Mouse (Mus musculus): ENCODE results near the gene Hsp90ab1. TPM values are rescaled to one million over a fixed set of nuclear protein-coding genes. Genes with fewer than 3 reads are reported as not detected.

Gene Hsp90ab1
- polyA plus RNA-seq, 1 experiment, result 1,562 TPM

DNA sequence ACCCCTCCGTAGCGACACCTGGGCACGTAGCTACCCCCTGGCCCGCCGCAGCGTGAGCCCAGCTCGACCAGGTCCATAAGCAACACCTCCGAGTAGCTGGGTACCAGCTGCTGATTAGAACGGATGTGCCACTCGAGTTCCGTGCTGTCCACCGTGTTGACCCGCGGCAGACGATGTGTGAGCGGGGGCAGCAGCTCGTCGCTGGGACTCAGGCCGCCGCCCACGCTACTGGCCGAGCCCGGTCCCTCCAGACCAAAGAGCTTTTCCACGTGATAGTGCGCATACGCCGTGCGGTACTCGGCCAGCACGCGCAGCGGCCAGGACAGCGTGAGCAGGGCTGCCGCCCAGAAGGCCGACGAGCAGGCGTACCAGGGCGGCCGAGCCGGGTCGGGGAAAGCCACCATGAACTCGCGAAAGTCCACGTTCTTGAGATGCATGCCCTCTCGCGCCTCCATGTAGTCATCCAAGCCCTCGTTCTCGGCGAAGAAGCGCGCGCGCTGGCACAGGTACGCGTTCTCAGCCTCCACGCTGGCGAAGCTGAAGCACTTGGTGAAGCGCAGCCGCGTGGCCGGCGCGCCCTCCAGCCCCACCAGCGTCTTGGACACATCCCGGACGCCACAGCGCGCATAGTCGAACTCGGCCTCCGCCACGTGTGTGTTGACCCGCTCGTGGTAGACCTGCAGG, 27.7 kb downstream of the Hsp90ab1 start:
- H3K27ac ChIP-seq (ENCODE audit: insufficient read depth, low read length), result no peak overlapping the region
- TF ChIP-seq POLR2A (IDR thresholded peaks at IDR 0.05; ENCODE audit: low read depth, low read length) (no peak), CTCF (IDR thresholded peaks at IDR 0.05; ENCODE audit: borderline replicate concordance, insufficient read depth, low read length) (no peak)

DNA sequence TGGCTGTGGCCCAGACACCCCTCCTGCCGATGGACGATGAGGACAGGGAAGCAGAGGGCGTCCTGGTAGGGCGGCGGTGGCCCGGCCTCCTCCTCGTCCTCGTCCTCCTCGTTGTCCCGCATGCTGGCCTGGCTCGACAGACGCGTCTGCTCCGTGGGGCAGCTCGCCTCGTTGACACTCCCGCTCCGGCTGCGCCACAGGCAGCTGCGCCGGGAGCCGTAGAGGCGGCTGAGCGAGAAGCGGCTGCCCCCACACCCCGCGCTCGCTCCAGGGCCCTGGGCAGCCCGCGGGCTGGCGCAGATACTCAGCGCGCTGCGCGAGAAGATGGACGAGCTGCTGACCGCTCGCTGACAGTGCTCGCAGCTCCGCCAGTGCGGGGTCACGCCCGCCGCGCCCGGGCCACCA, 28.2 kb downstream of the Hsp90ab1 start:
- Histone ChIP-seq H3K27ac (ENCODE audit: insufficient read depth, low read length) (no peak overlapping the region), H3K4me3 (ENCODE audit: insufficient read depth, low read length) (no peak overlapping the region)
- no peak for TF ChIP-seq CTCF (IDR thresholded peaks at IDR 0.05; ENCODE audit: borderline replicate concordance, insufficient read depth, low read length)
- no peak for TF ChIP-seq POLR2A (IDR thresholded peaks at IDR 0.05; ENCODE audit: low read depth, low read length)

More for the DNA sequence above, 27.7 kb downstream of the Hsp90ab1 start:
- H3K4me1 ChIP-seq (ENCODE audit: control insufficient read depth, insufficient read depth, low read length), result no peaks in the 10 kb centered on the region
- no peak overlapping the region for H3K4me3 ChIP-seq (ENCODE audit: insufficient read depth, low read length)

DNA sequence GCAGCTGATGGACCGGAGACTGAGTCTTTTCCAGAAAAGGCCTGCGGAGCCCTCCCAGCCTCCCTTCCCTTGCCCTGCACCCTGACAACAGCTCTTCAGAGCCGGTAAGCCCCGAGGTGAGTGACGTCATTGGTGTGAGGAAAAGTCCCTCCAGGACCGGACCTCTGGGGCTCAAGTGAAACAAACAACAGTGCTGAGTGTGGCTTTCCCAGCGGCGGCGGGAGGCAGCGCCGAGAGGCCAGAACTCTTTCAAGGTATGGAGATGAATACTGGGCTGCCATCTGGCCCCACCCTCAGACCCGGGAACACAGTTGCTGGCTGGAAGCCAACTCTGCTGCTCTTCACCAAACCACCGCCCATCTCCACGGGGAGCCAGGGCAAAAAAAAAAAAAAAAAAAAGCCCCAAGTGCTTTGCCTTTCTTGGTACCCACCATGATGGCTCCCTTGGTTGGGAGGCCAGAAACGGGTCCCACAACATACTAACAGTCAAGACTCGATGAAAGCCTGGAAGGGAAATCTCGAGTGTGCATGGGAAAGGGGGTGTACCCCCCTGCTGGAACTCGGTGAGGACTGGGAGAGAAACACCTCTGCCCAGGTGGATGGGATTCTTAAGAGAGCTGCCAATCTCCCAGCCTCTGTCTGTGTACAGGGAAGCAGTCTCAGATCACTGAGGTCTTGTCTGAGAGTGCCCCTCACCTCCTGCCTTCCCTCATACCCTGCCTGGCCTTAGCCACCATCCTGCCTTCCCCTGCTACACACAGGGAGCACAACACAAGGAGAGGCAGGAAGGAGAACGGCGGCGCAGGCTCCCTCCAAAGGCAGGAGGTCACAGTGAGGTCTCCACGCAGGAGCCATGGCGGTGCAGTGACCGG, 28.8 kb downstream of the Hsp90ab1 start:
- no peaks in the 10 kb centered on the region for H3K4me1 ChIP-seq (ENCODE audit: control insufficient read depth, insufficient read depth, low read length)
- TF ChIP-seq POLR2A (IDR thresholded peaks at IDR 0.05; ENCODE audit: low read depth, low read length), result no peak
- H3K27ac ChIP-seq (ENCODE audit: insufficient read depth, low read length), result no peak overlapping the region
- H3K4me3 ChIP-seq (ENCODE audit: insufficient read depth, low read length), result no peak overlapping the region

More for the DNA sequence above, 28.2 kb downstream of the Hsp90ab1 start:
- no peaks in the 10 kb centered on the region for H3K4me1 ChIP-seq (ENCODE audit: control insufficient read depth, insufficient read depth, low read length)

DNA sequence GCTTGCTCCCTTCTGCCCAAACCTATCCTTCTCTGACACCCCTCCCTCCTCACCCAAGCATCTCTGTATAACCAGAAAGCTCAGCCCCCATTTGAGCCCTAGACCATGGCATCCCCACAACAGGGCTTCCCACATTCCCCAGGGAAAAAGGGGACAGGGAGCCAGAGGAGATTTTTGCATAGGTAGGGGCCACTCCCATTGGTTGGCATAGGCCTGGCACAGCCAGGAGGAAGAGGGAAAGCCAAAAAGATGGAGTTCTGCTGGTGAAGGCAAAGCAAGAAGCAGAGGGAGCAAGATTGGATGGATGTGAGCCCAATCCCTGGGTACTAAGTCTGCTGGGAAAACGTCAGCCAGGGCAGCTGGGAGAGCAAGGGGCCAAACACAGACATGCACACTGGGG, 30.0 kb downstream of the Hsp90ab1 start:
- TF ChIP-seq CTCF (IDR thresholded peaks at IDR 0.05; ENCODE audit: borderline replicate concordance, insufficient read depth, low read length) (no peak), POLR2A (IDR thresholded peaks at IDR 0.05; ENCODE audit: low read depth, low read length) (no peak)
- H3K4me1 ChIP-seq (ENCODE audit: control insufficient read depth, insufficient read depth, low read length), result no peaks in the 10 kb centered on the region
- H3K4me3 ChIP-seq (ENCODE audit: insufficient read depth, low read length), result no peak overlapping the region
- H3K27ac ChIP-seq (ENCODE audit: insufficient read depth, low read length), result no peak overlapping the region

DNA sequence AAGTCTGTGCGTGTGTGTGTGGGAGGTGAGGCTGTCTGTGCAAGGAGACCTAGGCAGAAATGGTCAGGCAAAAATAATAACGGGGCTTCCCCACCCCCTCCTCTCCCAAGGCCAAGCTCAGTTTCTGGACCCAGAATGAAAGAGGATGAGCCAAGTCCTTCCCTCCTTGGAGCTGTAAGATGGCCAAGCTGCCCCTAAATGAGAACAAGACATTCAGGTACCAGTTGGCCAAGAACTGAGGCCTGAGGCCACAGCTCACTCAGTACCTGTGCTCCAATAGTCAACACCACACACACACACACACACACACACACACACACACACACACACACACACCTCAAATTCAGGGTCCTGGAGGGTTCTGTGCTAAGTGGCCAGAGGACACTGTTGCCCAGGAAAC, 30.4 kb downstream of the Hsp90ab1 start:
- Histone ChIP-seq H3K4me1 (ENCODE audit: control insufficient read depth, insufficient read depth, low read length) (no peaks in the 10 kb centered on the region), H3K4me3 (ENCODE audit: insufficient read depth, low read length) (no peak overlapping the region), H3K27ac (ENCODE audit: insufficient read depth, low read length) (no peak overlapping the region)
- TF ChIP-seq POLR2A (IDR thresholded peaks at IDR 0.05; ENCODE audit: low read depth, low read length), result no peak
- no peak for TF ChIP-seq CTCF (IDR thresholded peaks at IDR 0.05; ENCODE audit: borderline replicate concordance, insufficient read depth, low read length)

DNA sequence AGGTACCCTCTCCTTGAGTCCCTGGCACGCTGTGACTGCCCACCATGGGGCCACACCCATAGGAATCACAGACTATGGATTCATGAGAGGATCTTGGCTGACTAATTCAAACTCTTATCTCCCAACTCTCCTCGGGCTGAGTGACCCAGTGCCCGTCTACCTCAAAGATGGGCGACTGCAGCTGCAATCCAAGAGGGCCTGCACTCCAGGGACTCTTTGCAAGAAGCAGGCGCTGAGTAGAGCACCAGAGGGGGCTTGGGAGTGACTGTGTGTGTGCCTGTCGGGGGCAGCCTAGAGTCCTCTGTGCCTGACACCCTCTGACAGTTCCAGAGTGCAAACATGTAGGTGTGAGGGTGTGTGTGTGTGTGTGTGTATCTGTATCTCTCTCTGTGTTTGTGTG, 30.9 kb downstream of the Hsp90ab1 start:
- no peak overlapping the region for H3K4me3 ChIP-seq (ENCODE audit: insufficient read depth, low read length)
- TF ChIP-seq CTCF (IDR thresholded peaks at IDR 0.05; ENCODE audit: borderline replicate concordance, insufficient read depth, low read length) (no peak), POLR2A (IDR thresholded peaks at IDR 0.05; ENCODE audit: low read depth, low read length) (no peak)

DNA sequence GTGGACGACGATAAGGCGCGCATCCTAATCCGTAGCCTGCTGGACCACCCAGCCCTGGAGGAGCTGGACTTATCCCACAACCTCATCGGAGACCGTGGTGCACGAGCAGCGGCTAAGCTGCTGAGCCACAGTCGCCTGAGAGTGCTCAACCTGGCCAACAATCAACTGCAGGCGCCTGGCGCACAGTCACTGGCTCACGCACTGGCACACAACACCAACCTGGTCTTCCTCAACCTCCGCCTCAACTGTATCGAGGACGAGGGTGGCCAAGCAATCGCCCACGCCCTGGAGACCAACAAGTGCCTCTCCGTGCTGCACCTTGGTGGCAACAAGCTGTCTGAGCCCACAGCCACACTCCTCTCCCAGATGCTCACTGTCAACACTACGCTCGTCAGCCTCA, 33.4 kb downstream of the Hsp90ab1 start:
- H3K27ac ChIP-seq (ENCODE audit: insufficient read depth, low read length), result no peak overlapping the region
- no peaks in the 10 kb centered on the region for H3K4me1 ChIP-seq (ENCODE audit: control insufficient read depth, insufficient read depth, low read length)
- TF ChIP-seq CTCF (IDR thresholded peaks at IDR 0.05; ENCODE audit: borderline replicate concordance, insufficient read depth, low read length) (no peak), POLR2A (IDR thresholded peaks at IDR 0.05; ENCODE audit: low read depth, low read length) (no peak)
- no peak overlapping the region for H3K4me3 ChIP-seq (ENCODE audit: insufficient read depth, low read length)

More for the DNA sequence above, 30.9 kb downstream of the Hsp90ab1 start:
- Histone ChIP-seq H3K27ac (ENCODE audit: insufficient read depth, low read length) (no peak overlapping the region), H3K4me1 (ENCODE audit: control insufficient read depth, insufficient read depth, low read length) (no peaks in the 10 kb centered on the region)

DNA sequence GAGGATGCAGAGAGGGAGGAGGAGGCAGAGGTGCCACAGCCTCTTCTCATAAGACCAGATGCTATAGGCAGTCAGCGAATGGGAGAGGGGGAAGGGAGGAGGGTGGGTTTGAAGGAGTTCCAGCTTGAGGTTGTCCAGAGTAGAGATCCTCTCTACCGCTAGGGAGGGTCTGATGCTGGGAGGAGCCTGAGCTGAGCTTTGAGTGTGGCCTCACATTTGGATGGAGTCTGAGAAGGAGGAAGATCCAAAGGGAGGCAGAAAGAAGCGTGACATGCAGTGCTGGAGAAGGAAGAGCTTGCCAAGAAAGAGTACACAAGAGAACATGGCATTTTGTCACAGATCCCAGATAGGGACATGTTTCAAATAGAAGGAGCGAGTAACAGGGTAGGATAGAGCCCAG, 34.7 kb downstream of the Hsp90ab1 start:
- no peak for TF ChIP-seq CTCF (IDR thresholded peaks at IDR 0.05; ENCODE audit: borderline replicate concordance, insufficient read depth, low read length)
- no peak for TF ChIP-seq POLR2A (IDR thresholded peaks at IDR 0.05; ENCODE audit: low read depth, low read length)
- Histone ChIP-seq H3K4me1 (ENCODE audit: control insufficient read depth, insufficient read depth, low read length) (no peaks in the 10 kb centered on the region), H3K27ac (ENCODE audit: insufficient read depth, low read length) (no peak overlapping the region), H3K4me3 (ENCODE audit: insufficient read depth, low read length) (no peak overlapping the region)

DNA sequence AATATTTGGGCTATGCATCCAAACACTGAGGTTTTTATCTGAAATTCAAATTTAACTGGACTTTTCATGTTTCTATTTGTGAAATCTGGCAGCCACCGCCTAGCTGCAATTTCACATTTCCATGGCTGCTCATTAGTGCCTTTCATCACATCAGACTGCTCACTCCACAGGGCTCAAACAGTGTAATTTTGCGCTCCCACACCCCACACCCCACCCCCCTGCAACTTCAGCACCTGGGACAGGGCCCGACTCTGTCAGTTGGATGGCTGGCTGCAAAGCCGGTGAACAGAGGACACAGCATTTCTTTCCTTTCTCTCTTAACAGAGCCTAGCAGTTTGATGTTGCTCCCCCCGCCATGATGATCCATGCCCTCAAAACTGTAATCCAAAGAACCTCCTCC, 36.8 kb downstream of the Hsp90ab1 start:
- no peak overlapping the region for H3K4me3 ChIP-seq (ENCODE audit: insufficient read depth, low read length)
- no peaks in the 10 kb centered on the region for H3K4me1 ChIP-seq (ENCODE audit: control insufficient read depth, insufficient read depth, low read length)
- TF ChIP-seq POLR2A (IDR thresholded peaks at IDR 0.05; ENCODE audit: low read depth, low read length) (no peak), CTCF (IDR thresholded peaks at IDR 0.05; ENCODE audit: borderline replicate concordance, insufficient read depth, low read length) (no peak)
- H3K27ac ChIP-seq (ENCODE audit: insufficient read depth, low read length), result no peak overlapping the region

DNA sequence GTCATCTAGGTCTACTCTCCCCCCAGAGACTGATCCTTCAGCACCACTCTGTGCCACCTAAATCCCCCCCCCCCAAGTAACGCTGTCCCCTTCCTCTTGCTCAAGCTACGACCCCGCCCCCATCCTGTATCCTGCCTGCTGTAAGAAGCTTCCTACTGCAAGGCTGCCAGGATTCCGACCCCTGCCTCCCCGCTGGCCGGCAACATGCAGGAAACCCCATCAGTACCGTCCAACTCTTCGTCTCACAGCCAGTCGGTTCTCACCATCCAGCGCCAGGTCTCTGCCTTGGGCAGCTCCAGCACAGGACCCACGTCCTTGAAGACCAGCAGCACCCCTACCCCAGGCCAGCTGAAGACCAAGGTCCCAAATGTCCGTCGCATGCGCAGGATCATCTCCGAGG, 40.2 kb downstream of the Hsp90ab1 start:
- no peak overlapping the region for H3K4me3 ChIP-seq (ENCODE audit: insufficient read depth, low read length)
- no peak for TF ChIP-seq POLR2A (IDR thresholded peaks at IDR 0.05; ENCODE audit: low read depth, low read length)
- TF ChIP-seq CTCF (IDR thresholded peaks at IDR 0.05; ENCODE audit: borderline replicate concordance, insufficient read depth, low read length), result no peak
- H3K4me1 ChIP-seq (ENCODE audit: control insufficient read depth, insufficient read depth, low read length), result no peaks in the 10 kb centered on the region
- no peak overlapping the region for H3K27ac ChIP-seq (ENCODE audit: insufficient read depth, low read length)
